In the genomic region with DNA sequence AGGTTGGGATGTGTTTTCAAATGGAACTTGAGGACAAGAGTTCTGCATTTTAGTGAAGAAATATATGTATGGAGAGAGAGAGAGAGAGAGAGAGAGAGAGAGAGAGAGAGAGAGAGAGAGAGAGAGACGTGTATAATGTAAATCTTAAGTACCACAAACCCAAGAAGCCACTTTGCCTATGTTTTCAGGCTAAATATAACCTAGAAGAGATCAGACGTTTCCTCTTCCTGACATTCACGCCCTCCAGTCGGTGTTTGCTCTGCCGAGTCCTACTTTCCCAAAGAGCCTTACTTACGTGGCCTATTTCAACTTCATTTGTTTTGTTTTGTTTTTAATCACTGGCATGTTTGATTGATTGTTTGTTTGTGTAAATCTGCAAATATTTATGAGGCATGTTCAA, we compare ENCODE assay signal across 20 mouse cellular contexts. TPM values are rescaled to one million over a fixed set of nuclear protein-coding genes. Genes with fewer than 3 reads are reported as not detected.
DNase-seq lines count a peak whose midpoint lies in the region; ATAC-seq and TF ChIP-seq lines count a peak whose summit lies in the region.
"Had no signal": no experiment of that assay in that cellular context is flagged by ENCODE, and none has a peak within 500 bp of the region (broad histone marks: within the 10 kb centered on the region; RNA-seq: fewer than 3 reads in every experiment).

No protein-coding gene starts in this region.

- H3K4me2 ChIP-seq in heart, embryonic 12.5 days: peak overlapping the region; percentile 34
- no peak overlapping the region for H3K4me2 ChIP-seq in lung, postnatal 0 days (replicated peaks; ENCODE audit: low read depth, low read length)
- H3K4me2 ChIP-seq in liver, embryonic 12.5 days: peak overlapping the region; percentile 56
- H3K4me2 ChIP-seq: limb, embryonic 15.5 days; midbrain, embryonic 13.5 days had no signal

- intact Hi-C loops in heart, postnatal 36 days (cut with DNase I): no loop called here

- no peak overlapping the region for H3K27ac ChIP-seq in heart, embryonic 12.5 days (ENCODE audit: poor library complexity, severe bottlenecking)
- H3K27ac ChIP-seq in lung, postnatal 0 days (ENCODE audit: low read length): no peak overlapping the region
- H3K27ac ChIP-seq in liver, embryonic 12.5 days: peak overlapping the region; percentile 91
- H3K27ac ChIP-seq in small intestine, adult 2 months (ENCODE audit: insufficient read depth, low read depth, low read length): 0 out of 2 replicates have a peak overlapping the region, but pooled peaks have one; percentile 42
- H3K27ac ChIP-seq: forebrain, embryonic 10.5 days; hindbrain, embryonic 10.5 days; limb, embryonic 15.5 days; midbrain, embryonic 13.5 days had no signal

- no peak overlapping the region for H3K4me3 ChIP-seq in heart, embryonic 12.5 days
- no peak overlapping the region for H3K4me3 ChIP-seq in lung, postnatal 0 days (ENCODE audit: low read depth, low read length)
- H3K4me3 ChIP-seq in liver, embryonic 12.5 days: no peak overlapping the region; the same call in 1 of the 2 replicates
- H3K4me3 ChIP-seq in small intestine, adult 2 months (ENCODE audit: low read depth, low read length): no peak overlapping the region
- H3K4me3 ChIP-seq: forebrain, embryonic 10.5 days; hindbrain, embryonic 10.5 days; limb, embryonic 15.5 days; midbrain, embryonic 13.5 days had no signal

- peaks cover 22% of the 10 kb centered on the region for H3K4me1 ChIP-seq in heart, embryonic 12.5 days (replicated peaks)
- H3K4me1 ChIP-seq in lung, postnatal 0 days (ENCODE audit: insufficient read depth, low read depth, low read length): peaks cover 11% of the 10 kb centered on the region; the same call in 1 of the 2 replicates
- peaks cover 92% of the 10 kb centered on the region for H3K4me1 ChIP-seq in liver, embryonic 12.5 days
- H3K4me1 ChIP-seq in small intestine, adult 2 months (ENCODE audit: control insufficient read depth, insufficient read depth, insufficient read length, low read length): peaks cover 3% of the 10 kb centered on the region; the same call in 1 of the 2 replicates
- H3K4me1 ChIP-seq: forebrain, embryonic 10.5 days; hindbrain, embryonic 10.5 days; midbrain, embryonic 13.5 days had no signal

- H3K9ac ChIP-seq in heart, embryonic 12.5 days: no peak overlapping the region
- no peak overlapping the region for H3K9ac ChIP-seq in lung, postnatal 0 days (replicated peaks; ENCODE audit: low read depth)
- peak overlapping the region; percentile 52 for H3K9ac ChIP-seq in liver, embryonic 12.5 days
- H3K9ac ChIP-seq: limb, embryonic 15.5 days; midbrain, embryonic 13.5 days had no signal

- 16% methylated on average over 6 of the region's 6 CpGs for WGBS in heart, embryonic 12.5 days
- WGBS in lung, postnatal 0 days: 6% methylated on average over 6 of the region's 6 CpGs
- WGBS in liver, embryonic 12.5 days (ENCODE audit: insufficient replicate concordance): 9% methylated on average over 6 of the region's 6 CpGs
- 51% methylated on average over 6 of the region's 6 CpGs for WGBS in small intestine, adult 2 months

- ATAC-seq in heart, embryonic 12.5 days (ENCODE audit: insufficient number of reproducible peaks, low FRiP score): no peak
- peak; percentile 48; the same call in 1 of the 2 replicates for ATAC-seq in lung, postnatal 0 days
- no peak for ATAC-seq in liver, embryonic 12.5 days
- ATAC-seq: midbrain, embryonic 13.5 days; Patski had no signal

- TF ChIP-seq POLR2A in small intestine, adult 2 months (IDR thresholded peaks at IDR 0.05; ENCODE audit: low read depth, low read length): no peak

- H3K36me3 ChIP-seq in heart, embryonic 12.5 days: no peaks in the 10 kb centered on the region
- no peaks in the 10 kb centered on the region for H3K36me3 ChIP-seq in lung, postnatal 0 days (ENCODE audit: insufficient read depth, low read length)
- H3K36me3 ChIP-seq in liver, embryonic 12.5 days: peaks cover 26% of the 10 kb centered on the region
- H3K36me3 ChIP-seq in small intestine, adult 2 months (ENCODE audit: control insufficient read depth, insufficient read depth, low read length): peaks cover 1% of the 10 kb centered on the region; the same call in 1 of the 2 replicates
- H3K36me3 ChIP-seq: forebrain, embryonic 10.5 days; hindbrain, embryonic 10.5 days; limb, embryonic 15.5 days; midbrain, embryonic 13.5 days had no signal

- DNase-seq in heart, postnatal 36 days: no peak
- DNase-seq in lung, postnatal 0 days (ENCODE audit: low spot score): peak; percentile 21
- no peak for DNase-seq in lung, postnatal 4 days
- DNase-seq in thymus, postnatal 36 days: no peak
- no peak for DNase-seq in frontal cortex, postnatal 14 days (ENCODE audit: low spot score in 2 of 2)
- DNase-seq: B cell, adult 2 months; cerebellum, adult 2 months; kidney, adult 2 months; kidney, postnatal 36 days; lung, postnatal 36 days; right cerebral cortex, postnatal 4 days; thymus, adult 18-20 months had no signal

- TF ChIP-seq EP300 in lung, postnatal 0 days (IDR thresholded peaks at IDR 0.05): no peak

- no peak for TF ChIP-seq CTCF in lung, postnatal 0 days (IDR thresholded peaks at IDR 0.05)
- no peak for TF ChIP-seq CTCF in small intestine, adult 2 months (IDR thresholded peaks at IDR 0.05; ENCODE audit: extremely low read depth, insufficient read length, insufficient replicate concordance, low read depth, low read length)

- H3K27me3 ChIP-seq in heart, embryonic 12.5 days (replicated peaks): no peaks in the 10 kb centered on the region
- no peaks in the 10 kb centered on the region for H3K27me3 ChIP-seq in lung, postnatal 0 days (replicated peaks; ENCODE audit: insufficient read depth, low read length)
- H3K27me3 ChIP-seq in liver, embryonic 12.5 days (replicated peaks): no peaks in the 10 kb centered on the region
- no peaks in the 10 kb centered on the region for H3K27me3 ChIP-seq in small intestine, adult 2 months (ENCODE audit: control insufficient read depth, insufficient read depth, low read length)
- H3K27me3 ChIP-seq: limb, embryonic 15.5 days; midbrain, embryonic 13.5 days; Patski had no signal

- H3K9me3 ChIP-seq in heart, embryonic 12.5 days (replicated peaks): no peaks in the 10 kb centered on the region
- no peaks in the 10 kb centered on the region for H3K9me3 ChIP-seq in lung, postnatal 0 days (ENCODE audit: low read length)
- no peaks in the 10 kb centered on the region for H3K9me3 ChIP-seq in liver, embryonic 12.5 days (replicated peaks)
- H3K9me3 ChIP-seq: forebrain, embryonic 10.5 days; hindbrain, embryonic 10.5 days; limb, embryonic 15.5 days; midbrain, embryonic 13.5 days had no signal

RNA-seq across cellular contexts. Expression of gene Ell2, which starts 32.0 kb away (rescaled TPM):
- polyA plus RNA-seq in heart, embryonic 12.5 days (2016; fragmentation: Nextera tagmentation; extraction: Ambion mirVana): 8.5 and 10.4 TPM in 2 replicates
- 10 to 100 TPM; 17.0 to 23.2 TPM for total RNA-seq in heart, postnatal 36 days (2021)
- polyA plus RNA-seq in lung, postnatal 0 days (2015; fragmentation: Nextera tagmentation; extraction: Ambion mirVana): 6.1 and 7.0 TPM in 2 replicates
- 59.6 and 66.2 TPM in 2 replicates for polyA plus RNA-seq in liver, embryonic 12.5 days (2016; fragmentation: Nextera tagmentation; extraction: Ambion mirVana)
- 4.0 and 10.2 TPM in 2 replicates for polyA plus RNA-seq in small intestine, adult 2 months (2012; rRNA removed)

Comparison
In these comparisons a context has a peak if more than half of its experiments do, and no peak if none do; other contexts are left out.
1. H3K27ac ChIP-seq: peak in liver, embryonic 12.5 days (single experiment) and small intestine, adult 2 months (single experiment); none in heart, embryonic 12.5 days (single experiment) and lung, postnatal 0 days (single experiment).